Mouse (Mus musculus): Measurements from ENCODE around the gene Ramp2. TPM values are rescaled to one million over a fixed set of nuclear protein-coding genes. Genes with fewer than 3 reads are reported as not detected.

Gene Ramp2
- polyA plus RNA-seq, 1 experiment from 2014 or later: 276 TPM

DNA sequence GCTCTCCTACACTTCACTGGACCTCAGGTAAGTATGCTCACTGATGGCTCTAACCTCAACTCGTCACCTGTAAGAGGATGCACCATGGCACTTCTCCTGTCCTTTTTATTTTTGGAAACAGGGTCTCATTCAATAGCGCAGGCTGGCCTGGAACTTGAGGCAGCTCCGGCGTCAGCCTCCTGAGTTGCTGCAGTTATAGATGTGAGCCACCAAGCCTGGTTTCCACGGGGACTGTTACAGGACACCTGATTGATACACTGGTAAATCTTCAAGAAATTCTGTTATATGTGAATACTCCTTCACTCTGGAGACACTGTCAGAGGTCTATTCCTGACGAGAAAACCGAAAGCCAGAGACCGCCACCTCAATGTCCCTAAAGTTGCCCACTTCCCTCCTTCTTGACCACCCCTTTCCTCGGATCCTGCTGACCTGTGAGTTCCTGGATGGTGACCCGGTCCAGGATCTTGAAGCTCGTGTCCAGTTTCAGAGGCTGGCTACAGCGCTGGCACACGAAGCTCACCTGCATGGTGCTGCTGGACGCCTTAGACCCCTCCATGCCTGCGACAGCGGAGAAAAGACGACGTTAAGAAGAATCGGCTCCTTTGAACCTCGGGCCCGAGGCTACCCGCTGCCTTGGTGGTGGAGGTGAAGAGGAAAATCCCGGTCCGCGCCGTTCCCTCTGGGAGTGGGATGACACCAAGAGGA is 55.6 kb downstream of the Ramp2 start:
- ATAC-seq (ENCODE audit: insufficient read depth) (0 out of 2 replicates have a peak, but pooled peaks have one; percentile 29), DNase-seq (no peak)
- Histone ChIP-seq H3K9me3 (ENCODE audit: low read depth, low read length) (no peaks in the 10 kb centered on the region), H3K36me3 (ENCODE audit: insufficient read depth) (peaks cover 29% of the 10 kb centered on the region), H3K9ac (peak overlapping the region; percentile 85), H3K27me3 (ENCODE audit: insufficient read depth, low read length) (no peaks in the 10 kb centered on the region), H3K27ac (ENCODE audit: low read depth) (peak overlapping the region; percentile 65), H3K4me1 (ENCODE audit: insufficient read depth) (peaks cover 5% of the 10 kb centered on the region; the same call in 1 of the 2 replicates), H3K4me2 (peak overlapping the region; percentile 99), H3K4me3 (ENCODE audit: low read depth, low read length) (peak overlapping the region; percentile 86)
- 12% methylated on average over 26 of the region's 26 CpGs for WGBS
- no peak for TF ChIP-seq CTCF (IDR thresholded peaks at IDR 0.05; ENCODE audit: low read depth)

DNA sequence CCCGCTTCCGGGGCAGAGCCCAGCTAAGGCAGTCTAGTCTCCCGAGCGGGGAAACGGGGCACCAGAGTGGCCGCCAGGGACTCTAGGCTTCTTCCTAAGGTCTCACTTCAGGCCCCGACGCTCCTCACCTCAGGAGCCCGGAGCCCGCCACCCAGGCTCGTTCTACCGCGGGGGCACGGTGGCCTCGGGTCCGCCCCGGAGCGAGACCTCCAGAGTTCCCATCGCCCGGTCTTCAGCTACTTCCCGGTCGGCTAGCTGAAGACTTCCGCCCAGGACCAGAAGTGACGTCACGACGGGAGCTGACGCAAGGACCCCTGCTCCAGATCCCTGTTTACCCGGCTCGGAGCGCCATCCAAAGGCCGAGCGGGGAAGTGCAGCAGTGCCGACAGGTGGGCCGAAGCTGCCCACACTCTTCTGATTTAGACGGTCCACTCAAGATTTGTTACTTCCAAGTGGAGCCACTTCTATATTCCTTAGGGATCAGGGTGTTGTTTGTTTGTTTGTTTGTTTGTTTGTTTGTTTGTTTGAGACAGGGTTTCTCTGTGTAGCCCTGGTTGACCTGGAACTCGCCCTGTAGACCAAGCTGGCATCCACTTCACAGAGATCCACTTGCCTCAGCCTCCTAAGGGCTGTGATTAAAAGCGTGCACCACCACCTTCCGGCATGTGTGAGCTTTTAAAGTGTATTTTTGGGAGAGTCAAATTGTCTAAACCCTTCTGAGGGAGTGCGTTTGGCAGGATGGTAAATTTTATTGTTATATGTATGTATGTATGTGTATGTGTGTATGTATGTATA is 56.4 kb downstream of the Ramp2 start, which contains the start of gene Becn1:
Becn1 (minus strand) TSS at position 283 of the 795 bp plus-strand sequence.
- Histone ChIP-seq H3K4me2 (peak within 1 kb of the TSS; percentile 99), H3K9me3 (ENCODE audit: low read depth, low read length) (no peaks in the 10 kb centered on the region), H3K4me1 (ENCODE audit: insufficient read depth) (peaks cover 5% of the 10 kb centered on the region; the same call in 1 of the 2 replicates), H3K9ac (peak within 1 kb of the TSS; percentile 85), H3K4me3 (ENCODE audit: low read depth, low read length) (peak within 1 kb of the TSS; percentile 86), H3K36me3 (ENCODE audit: insufficient read depth) (peaks cover 23% of the 10 kb centered on the region), H3K27me3 (ENCODE audit: insufficient read depth, low read length) (no peaks in the 10 kb centered on the region), H3K27ac (ENCODE audit: low read depth) (peak within 1 kb of the TSS; percentile 65)
- TF ChIP-seq CTCF (IDR thresholded peaks at IDR 0.05; ENCODE audit: low read depth): peak; percentile 98
- WGBS: 6% methylated on average over 39 of the region's 39 CpGs
- ATAC-seq (ENCODE audit: insufficient read depth): peak; percentile 96
- peak; percentile 99 for DNase-seq

DNA sequence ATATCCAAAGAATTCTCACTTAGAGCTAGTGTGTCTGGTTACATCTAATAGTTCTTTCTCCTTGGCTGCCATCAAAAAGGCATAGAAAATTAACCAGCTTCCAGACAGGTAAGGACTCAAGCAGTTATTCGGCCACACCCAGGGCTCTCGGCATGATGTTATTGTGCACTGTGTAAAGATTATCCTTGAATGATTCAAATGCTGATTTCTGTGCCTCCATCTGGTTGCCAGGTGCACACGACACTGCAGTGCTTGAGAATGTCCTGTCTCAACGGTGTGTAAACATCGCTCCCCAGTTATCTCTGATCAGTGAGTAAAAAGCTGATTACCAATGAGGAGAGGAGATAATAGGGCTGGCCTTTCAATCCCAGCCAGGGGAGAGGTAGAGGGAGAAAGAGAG is 61.9 kb downstream of the Ramp2 start:
- H3K9me3 ChIP-seq (ENCODE audit: low read depth, low read length): no peaks in the 10 kb centered on the region
- no peaks in the 10 kb centered on the region for H3K36me3 ChIP-seq (ENCODE audit: insufficient read depth)
- no peaks in the 10 kb centered on the region for H3K4me1 ChIP-seq (ENCODE audit: insufficient read depth)
- no peaks in the 10 kb centered on the region for H3K27me3 ChIP-seq (ENCODE audit: insufficient read depth, low read length)
- no peak for DNase-seq
- no peak overlapping the region for H3K9ac ChIP-seq
- no peak overlapping the region for H3K4me3 ChIP-seq (ENCODE audit: low read depth, low read length)
- no peak for TF ChIP-seq CTCF (IDR thresholded peaks at IDR 0.05; ENCODE audit: low read depth)
- ATAC-seq (ENCODE audit: insufficient read depth): no peak
- 19% methylated on average over 5 of the region's 5 CpGs for WGBS
- no peak overlapping the region for H3K27ac ChIP-seq (ENCODE audit: low read depth)
- H3K4me2 ChIP-seq: no peak overlapping the region

Other genes starting within 250 kb of the Ramp2 start
- gene Atp6v0a1, start 236.6 kb upstream of the Ramp2 start, polyA plus RNA-seq (2014; fragmentation: Nextera tagmentation; extraction: Ambion mirVana): 32.8 and 38.0 TPM in 2 replicates
- gene Naglu, start 176.0 kb upstream of the Ramp2 start, polyA plus RNA-seq (2014; fragmentation: Nextera tagmentation; extraction: Ambion mirVana): 13.2 and 14.0 TPM in 2 replicates
- not detected in 2 replicates for gene Hsd17b1, start 167.6 kb upstream of the Ramp2 start, polyA plus RNA-seq (2014; fragmentation: Nextera tagmentation; extraction: Ambion mirVana)
- 37.9 and 38.0 TPM in 2 replicates for gene Coasy, start 163.5 kb upstream of the Ramp2 start, polyA plus RNA-seq (2014; fragmentation: Nextera tagmentation; extraction: Ambion mirVana)
- gene Mlx, start 158.8 kb upstream of the Ramp2 start, polyA plus RNA-seq (2014; fragmentation: Nextera tagmentation; extraction: Ambion mirVana): 39.1 and 40.5 TPM in 2 replicates
- gene Psmc3ip, start 150.6 kb upstream of the Ramp2 start, polyA plus RNA-seq (2014; fragmentation: Nextera tagmentation; extraction: Ambion mirVana): 39.9 and 44.1 TPM in 2 replicates
- 9.3 and 9.4 TPM in 2 replicates for gene Retreg3, start 126.1 kb upstream of the Ramp2 start, polyA plus RNA-seq (2014; fragmentation: Nextera tagmentation; extraction: Ambion mirVana)
- gene Tubg1, start 126.1 kb upstream of the Ramp2 start, polyA plus RNA-seq (2014; fragmentation: Nextera tagmentation; extraction: Ambion mirVana): 89.8 and 96.0 TPM in 2 replicates
- gene Tubg2, start 90.1 kb upstream of the Ramp2 start, polyA plus RNA-seq (2014; fragmentation: Nextera tagmentation; extraction: Ambion mirVana): 2.7 and 4.1 TPM in 2 replicates
- 0.84 and 1.0 TPM in 2 replicates for gene Cntnap1, start 75.5 kb upstream of the Ramp2 start, polyA plus RNA-seq (2014; fragmentation: Nextera tagmentation; extraction: Ambion mirVana)
- gene Plekhh3, start 74.7 kb upstream of the Ramp2 start, polyA plus RNA-seq (2014; fragmentation: Nextera tagmentation; extraction: Ambion mirVana): 15.9 and 18.0 TPM in 2 replicates
- 0.11 TPM in 1 of 2 replicates, not detected in the other for gene Ccr10, start 70.6 kb upstream of the Ramp2 start, polyA plus RNA-seq (2014; fragmentation: Nextera tagmentation; extraction: Ambion mirVana)
- 17.4 and 18.9 TPM in 2 replicates for gene Ezh1, start 19.6 kb upstream of the Ramp2 start, polyA plus RNA-seq (2014; fragmentation: Nextera tagmentation; extraction: Ambion mirVana)
- gene Vps25, start 7.7 kb downstream of the Ramp2 start, polyA plus RNA-seq (2014; fragmentation: Nextera tagmentation; extraction: Ambion mirVana): 132 and 139 TPM in 2 replicates
- 5.3 and 5.8 TPM in 2 replicates for gene Wnk4, start 14.5 kb downstream of the Ramp2 start, polyA plus RNA-seq (2014; fragmentation: Nextera tagmentation; extraction: Ambion mirVana)
- 1.0 and 1.9 TPM in 2 replicates for gene Cntd1, start 33.0 kb downstream of the Ramp2 start, polyA plus RNA-seq (2014; fragmentation: Nextera tagmentation; extraction: Ambion mirVana)
- gene Coa3, start 33.1 kb downstream of the Ramp2 start, polyA plus RNA-seq (2014; fragmentation: Nextera tagmentation; extraction: Ambion mirVana): 190 and 197 TPM in 2 replicates
- gene Becn1, start 56.3 kb downstream of the Ramp2 start, polyA plus RNA-seq (2014; fragmentation: Nextera tagmentation; extraction: Ambion mirVana): 149 and 154 TPM in 2 replicates
- gene Psme3, start 70.2 kb downstream of the Ramp2 start, polyA plus RNA-seq (2014; fragmentation: Nextera tagmentation; extraction: Ambion mirVana): 118 and 123 TPM in 2 replicates
- 1.5 TPM in 2 replicates for gene Aoc2, start 79.0 kb downstream of the Ramp2 start, polyA plus RNA-seq (2014; fragmentation: Nextera tagmentation; extraction: Ambion mirVana)
- gene Aoc3, start 84.6 kb downstream of the Ramp2 start, polyA plus RNA-seq (2014; fragmentation: Nextera tagmentation; extraction: Ambion mirVana): 0.62 and 0.83 TPM in 2 replicates
- gene G6pc, start 121.5 kb downstream of the Ramp2 start, polyA plus RNA-seq (2014; fragmentation: Nextera tagmentation; extraction: Ambion mirVana): not detected in 2 replicates
- gene Aarsd1, start 171.6 kb downstream of the Ramp2 start, polyA plus RNA-seq (2014; fragmentation: Nextera tagmentation; extraction: Ambion mirVana): 85.4 and 93.3 TPM in 2 replicates
- 11.0 and 12.2 TPM in 2 replicates for gene Gm27029, start 178.8 kb downstream of the Ramp2 start, polyA plus RNA-seq (2014; fragmentation: Nextera tagmentation; extraction: Ambion mirVana)
- gene Rundc1, start 179.1 kb downstream of the Ramp2 start, polyA plus RNA-seq (2014; fragmentation: Nextera tagmentation; extraction: Ambion mirVana): 16.6 and 17.4 TPM in 2 replicates
- gene Ptges3l, start 179.3 kb downstream of the Ramp2 start, polyA plus RNA-seq (2014; fragmentation: Nextera tagmentation; extraction: Ambion mirVana): 9.3 and 11.5 TPM in 2 replicates
- gene Rpl27, start 196.3 kb downstream of the Ramp2 start, polyA plus RNA-seq (2014; fragmentation: Nextera tagmentation; extraction: Ambion mirVana): 421 and 428 TPM in 2 replicates
- gene Ifi35, start 202.4 kb downstream of the Ramp2 start, polyA plus RNA-seq (2014; fragmentation: Nextera tagmentation; extraction: Ambion mirVana): 11.4 and 12.1 TPM in 2 replicates
- gene Rnd2, start 219.0 kb downstream of the Ramp2 start, polyA plus RNA-seq (2014; fragmentation: Nextera tagmentation; extraction: Ambion mirVana): 4.7 and 5.6 TPM in 2 replicates
- gene Vat1, start 220.2 kb downstream of the Ramp2 start, polyA plus RNA-seq (2014; fragmentation: Nextera tagmentation; extraction: Ambion mirVana): 36.3 and 38.2 TPM in 2 replicates

Measured in lung, embryonic 14.5 days (tissue).